In genomic region chr4:94343331-94343730, GRCm38 (mm10) we compare ENCODE assay signal across 15 mouse cellular contexts.
"Had no signal": no experiment of that assay in that cellular context is flagged by ENCODE, and none has a peak within 500 bp of the region (broad histone marks: within the 10 kb centered on the region; RNA-seq: fewer than 3 reads in every experiment).

No protein-coding gene starts in this region.

- H3K4me1 ChIP-seq: limb, embryonic 10.5 days; liver, embryonic 15.5 days; midbrain, embryonic 13.5 days had no signal

- H3K9me3 ChIP-seq: limb, embryonic 10.5 days; liver, embryonic 15.5 days; midbrain, embryonic 13.5 days had no signal

- H3K9ac ChIP-seq: liver, embryonic 15.5 days; midbrain, embryonic 13.5 days had no signal

- ATAC-seq: lung, postnatal 0 days; midbrain, embryonic 13.5 days had no signal

- H3K27ac ChIP-seq: kidney, postnatal 0 days; left cerebral cortex, adult 2 months; limb, embryonic 10.5 days; liver, embryonic 15.5 days; midbrain, embryonic 13.5 days; stomach, postnatal 0 days had no signal

- H3K4me2 ChIP-seq: liver, embryonic 11.5 days; liver, embryonic 15.5 days; midbrain, embryonic 13.5 days had no signal

- H3K36me3 ChIP-seq: limb, embryonic 10.5 days; liver, embryonic 15.5 days; midbrain, embryonic 13.5 days had no signal

- H3K27me3 ChIP-seq: liver, embryonic 15.5 days; midbrain, embryonic 13.5 days had no signal

- H3K4me3 ChIP-seq: left cerebral cortex, adult 2 months; limb, embryonic 10.5 days; liver, embryonic 15.5 days; midbrain, embryonic 13.5 days had no signal

- DNase-seq: kidney, adult 9 months; kidney, postnatal 36 days; lung, adult 2 months; lung, postnatal 36 days; right cerebral cortex, postnatal 25 days; thymus, adult 18-20 months; thymus, postnatal 14 days had no signal
